Mouse (Mus musculus) gastrocnemius, adult 2 months (tissue): ENCODE measurements around the gene Ugt1a2. TPM values are rescaled to one million over a fixed set of nuclear protein-coding genes. Genes with fewer than 3 reads are reported as not detected.
"Not testable (repeated sequence)": the region's sequence is repeated elsewhere in the genome, so short reads cannot be mapped to it uniquely, and the experiment has no call there.

Experiments used
- DNase-seq: peaks from one replicate; pipeline ENCODE4 v3.0.0; 2022
- H3K27ac ChIP-seq: fragments of 200-600 bp; 2 replicates; pipeline ENCODE4 v1.8.1; 2022; ENCODE audit warnings: mild to moderate bottlenecking
- H3K4me3 ChIP-seq: fragments of 200-600 bp; 2 replicates; pipeline ENCODE4 v1.8.1; 2022; ENCODE audit warnings: mild to moderate bottlenecking, moderate library complexity
- CTCF ChIP-seq: fragments of 200-600 bp; IDR thresholded peaks from 2 replicates; pipeline ENCODE4 v1.8.1; 2022; ENCODE audit warnings: antibody characterized with exemption, mild to moderate bottlenecking, moderate library complexity
- intact Hi-C: fragments of 180-260 bp; cut with DNase I; formaldehyde crosslinking; loops from one replicate; pipeline ENCODE4 v1.15.1; 2025
- total RNA-seq, 2 experiments: library from RNA; stranded (reverse); gene quantifications; 2 replicates each; pipeline ENCODE4 v1.2.3; 2021

The Ugt1a2 gene
- total RNA-seq, 2 experiments from 2014 or later: not detected

- intact Hi-C loops: no loop called here
- DNase-seq: no peak
- no peak for TF ChIP-seq CTCF
- H3K4me3 ChIP-seq: no peak overlapping the region
- no peak overlapping the region for H3K27ac ChIP-seq
These were observed 23.2 kb downstream of the Ugt1a2 start for GRCm38 (mm10) chr1:88223591-88223990.

- H3K4me3 ChIP-seq: no peak overlapping the region
- intact Hi-C loops: no loop called here
- H3K27ac ChIP-seq: no peak overlapping the region
- DNase-seq: peak; percentile 22
- TF ChIP-seq CTCF: no peak
These were observed 23.8 kb downstream of the Ugt1a2 start for GRCm38 (mm10) chr1:88224029-88224776.

- intact Hi-C loops: loop anchor here (5.0 kb wide), 1 partner anchor 72 kb away; no protein-coding TSS in a partner anchor
- H3K27ac ChIP-seq, H3K4me3 ChIP-seq, DNase-seq: not testable (repeated sequence)
These were observed 24.9 kb downstream of the Ugt1a2 start for GRCm38 (mm10) chr1:88225301-88225700.

DNA sequence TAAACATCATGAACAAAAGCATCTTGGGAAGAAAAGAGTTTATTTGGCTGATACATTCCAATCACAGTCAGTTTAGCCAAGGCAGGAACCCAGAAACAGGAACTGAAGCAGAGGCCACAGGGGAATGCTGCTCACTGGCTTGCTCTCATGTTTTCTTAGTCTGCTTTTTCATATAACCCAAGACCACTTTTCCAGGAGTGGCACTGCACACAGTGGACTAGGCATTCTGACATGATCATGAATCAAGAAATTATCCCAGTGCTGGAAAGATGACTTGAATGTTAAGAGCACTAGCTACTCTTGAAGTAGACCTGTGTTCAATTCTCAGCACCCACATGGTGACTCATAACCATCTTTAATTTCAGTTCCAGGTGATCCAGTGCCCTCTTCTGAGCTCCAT is 25.3 kb downstream of the Ugt1a2 start:
- DNase-seq: peak; percentile 14
- TF ChIP-seq CTCF: no peak
- H3K27ac ChIP-seq: no peak overlapping the region
- intact Hi-C loops: loop anchor here (5.0 kb wide), 1 partner anchor 72 kb away; no protein-coding TSS in a partner anchor
- no peak overlapping the region for H3K4me3 ChIP-seq

- intact Hi-C loops: loop anchor here (5.0 kb wide), 1 partner anchor 70 kb away; no protein-coding TSS in a partner anchor
- peak; percentile 31 for DNase-seq
These were observed 26.4 kb downstream of the Ugt1a2 start, which contains the start of gene Mroh2a for GRCm38 (mm10) chr1:88226670-88227379. Mroh2a (plus strand) TSS chr1:88226986.

GRCm38 (mm10) chr1:88227482-88227881 is 27.1 kb downstream of the Ugt1a2 start:
- no peak for DNase-seq
- intact Hi-C loops: loop anchor here (5.0 kb wide), 1 partner anchor 70 kb away; no protein-coding TSS in a partner anchor
- Histone ChIP-seq H3K27ac (no peak overlapping the region), H3K4me3 (no peak overlapping the region)
- no peak for TF ChIP-seq CTCF

More at GRCm38 (mm10) chr1:88226670-88227379, 26.4 kb downstream of the Ugt1a2 start, which contains the start of gene Mroh2a:
- no peak for TF ChIP-seq CTCF
- no peak within 1 kb of the TSS for H3K27ac ChIP-seq
- no peak within 1 kb of the TSS for H3K4me3 ChIP-seq

DNA sequence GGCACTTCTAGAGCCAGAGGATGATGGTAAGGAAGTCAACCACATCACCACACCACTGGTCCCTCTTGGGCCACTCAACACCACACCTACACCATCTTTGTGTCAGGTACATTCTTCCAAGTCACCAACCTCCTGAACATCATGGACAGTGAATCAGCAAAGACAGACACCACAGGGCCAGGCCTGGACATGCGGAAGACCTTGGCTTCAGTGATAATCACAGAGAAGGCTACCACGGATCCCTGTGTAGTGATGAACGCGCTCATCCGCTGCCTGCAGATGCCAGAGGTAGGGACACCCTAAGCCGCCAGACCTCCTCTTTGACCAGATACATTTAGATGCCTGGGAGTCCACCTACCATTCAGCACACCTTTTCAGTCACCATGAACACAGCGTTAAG is 27.7 kb downstream of the Ugt1a2 start:
- no peak overlapping the region for H3K27ac ChIP-seq
- DNase-seq: peak; percentile 23
- no peak for TF ChIP-seq CTCF
- H3K4me3 ChIP-seq: no peak overlapping the region
- intact Hi-C loops: loop anchor here (5.0 kb wide), 1 partner anchor 69 kb away; no protein-coding TSS in a partner anchor

- H3K4me3 ChIP-seq: no peak overlapping the region
- TF ChIP-seq CTCF: no peak
- intact Hi-C loops: loop anchor here (5.0 kb wide), 1 partner anchor 68 kb away; no protein-coding TSS in a partner anchor
- H3K27ac ChIP-seq: no peak overlapping the region
- DNase-seq: no peak
These were observed 29.2 kb downstream of the Ugt1a2 start for GRCm38 (mm10) chr1:88229566-88229965.

GRCm38 (mm10) chr1:88229986-88230385 is 29.6 kb downstream of the Ugt1a2 start:
- no peak overlapping the region for H3K4me3 ChIP-seq
- intact Hi-C loops: loop anchor here (5.0 kb wide), 1 partner anchor 67 kb away; no protein-coding TSS in a partner anchor
- H3K27ac ChIP-seq: no peak overlapping the region
- peak; percentile 25 for DNase-seq
- no peak for TF ChIP-seq CTCF

DNA sequence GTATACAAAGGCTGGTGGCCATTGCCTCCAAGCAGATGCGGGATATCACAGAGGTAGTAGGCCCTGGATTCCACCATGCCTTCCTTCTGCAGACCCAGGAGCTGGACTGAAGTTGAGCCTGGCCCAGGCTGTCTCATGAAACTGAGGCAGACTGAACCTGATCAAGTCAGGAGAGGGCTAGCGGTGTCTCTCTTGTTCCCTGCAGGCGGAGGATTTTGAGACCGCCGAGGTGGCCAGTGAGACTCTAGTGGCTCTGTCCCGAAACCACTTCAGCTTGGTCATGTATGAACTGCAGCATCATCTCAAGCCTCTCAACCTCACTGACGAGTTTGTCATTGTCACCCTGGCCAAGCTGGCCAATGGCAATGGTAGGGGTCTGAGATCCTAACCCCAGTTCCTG is 30.0 kb downstream of the Ugt1a2 start:
- H3K27ac ChIP-seq: no peak overlapping the region
- DNase-seq: peak; percentile 28
- intact Hi-C loops: no loop called here
- H3K4me3 ChIP-seq: no peak overlapping the region
- TF ChIP-seq CTCF: no peak

- Histone ChIP-seq H3K4me3 (no peak overlapping the region), H3K27ac (no peak overlapping the region)
- no peak for DNase-seq
- intact Hi-C loops: no loop called here
- TF ChIP-seq CTCF: no peak
These were observed 30.8 kb downstream of the Ugt1a2 start for GRCm38 (mm10) chr1:88230981-88231802.

GRCm38 (mm10) chr1:88231803-88232499 is 31.6 kb downstream of the Ugt1a2 start:
- Histone ChIP-seq H3K4me3 (no peak overlapping the region), H3K27ac (no peak overlapping the region)
- TF ChIP-seq CTCF: no peak
- intact Hi-C loops: no loop called here
- DNase-seq: peak; percentile 13
